Mouse (Mus musculus) right cerebral cortex, postnatal 14 days (tissue): ENCODE results near the gene Nipa2.
A peak's percentile ranks its signal among the peaks of the same experiment; 100 is the strongest.

ENCODE experiments used
- DNase-seq: peaks from one replicate; pipeline ENCODE4 v3.0.0; 2022

Gene Nipa2

GRCm38 (mm10) chr7:55962004-55962908, at the start of gene Nipa2:
Nipa2 (minus strand) TSS chr7:55962476.
- peak; percentile 96 for DNase-seq

- DNase-seq, result no peak
Measured at GRCm38 (mm10) chr7:56011018-56011333, 48.7 kb upstream of the Nipa2 start.

- no peak for DNase-seq
Measured at GRCm38 (mm10) chr7:56010318-56011017, 48.2 kb upstream of the Nipa2 start.

- no peak for DNase-seq
Measured at GRCm38 (mm10) chr7:55998997-55999396, 36.7 kb upstream of the Nipa2 start.

- DNase-seq, result no peak
Measured at GRCm38 (mm10) chr7:55995013-55995412, 32.7 kb upstream of the Nipa2 start.

- DNase-seq, result no peak
Measured at GRCm38 (mm10) chr7:55991858-55992257, 29.6 kb upstream of the Nipa2 start.

GRCm38 (mm10) chr7:55991129-55991528, 28.9 kb upstream of the Nipa2 start:
- no peak for DNase-seq

- peak; percentile 90 for DNase-seq
Measured at GRCm38 (mm10) chr7:55986526-55987214, 24.4 kb upstream of the Nipa2 start.

- DNase-seq, result no peak
Measured at GRCm38 (mm10) chr7:55984754-55985153, 22.5 kb upstream of the Nipa2 start.

GRCm38 (mm10) chr7:55983107-55983506, 20.8 kb upstream of the Nipa2 start:
- DNase-seq, result no peak

GRCm38 (mm10) chr7:55982010-55982700, 19.9 kb upstream of the Nipa2 start:
- no peak for DNase-seq

- DNase-seq, result no peak
Measured at GRCm38 (mm10) chr7:55981511-55981910, 19.2 kb upstream of the Nipa2 start.

- DNase-seq, result no peak
Measured at GRCm38 (mm10) chr7:55974429-55974828, 12.2 kb upstream of the Nipa2 start.

GRCm38 (mm10) chr7:55969415-55969814, 7.1 kb upstream of the Nipa2 start:
- no peak for DNase-seq

- peak; percentile 30 for DNase-seq
Measured at GRCm38 (mm10) chr7:55968258-55968901, 6.1 kb upstream of the Nipa2 start.

GRCm38 (mm10) chr7:55966866-55967460, 4.7 kb upstream of the Nipa2 start:
- DNase-seq, result no peak

GRCm38 (mm10) chr7:55960506-55960905, 1.8 kb downstream of the Nipa2 start:
- no peak for DNase-seq

- no peak for DNase-seq
Measured at GRCm38 (mm10) chr7:55959801-55960200, 2.5 kb downstream of the Nipa2 start.

- DNase-seq, result no peak
Measured at GRCm38 (mm10) chr7:55957916-55958315, 4.4 kb downstream of the Nipa2 start.

GRCm38 (mm10) chr7:55957178-55957577, 5.1 kb downstream of the Nipa2 start:
- no peak for DNase-seq

GRCm38 (mm10) chr7:55956054-55956453, 6.2 kb downstream of the Nipa2 start:
- no peak for DNase-seq

- DNase-seq, result no peak
Measured at GRCm38 (mm10) chr7:55938341-55938740, 23.9 kb downstream of the Nipa2 start.
